11 mouse cellular contexts compared by ENCODE assay signal in genomic region chr8:70583476-70584387, GRCm38 (mm10). TPM values are rescaled to one million over a fixed set of nuclear protein-coding genes. Genes with fewer than 3 reads are reported as not detected.
DNase-seq lines count a peak whose midpoint lies in the region; ATAC-seq and TF ChIP-seq lines count a peak whose summit lies in the region.
"Had no signal": no experiment of that assay in that cellular context is flagged by ENCODE, and none has a peak within 500 bp of the region (broad histone marks: within the 10 kb centered on the region; RNA-seq: fewer than 3 reads in every experiment).

No protein-coding gene starts in this region.

- H3K36me3 ChIP-seq in heart, embryonic 12.5 days = peaks cover 83% of the 10 kb centered on the region
- H3K36me3 ChIP-seq in liver, adult 2 months (ENCODE audit: control insufficient read depth, insufficient read depth, low read length) = peaks cover 44% of the 10 kb centered on the region
- peaks cover 25% of the 10 kb centered on the region for H3K36me3 ChIP-seq in liver, embryonic 11.5 days (ENCODE audit: control insufficient read depth, insufficient read depth, low read length)

- H3K27ac ChIP-seq in heart, embryonic 12.5 days (ENCODE audit: poor library complexity, severe bottlenecking) = no peak overlapping the region
- H3K27ac ChIP-seq in liver, adult 2 months (replicated peaks; ENCODE audit: insufficient read depth, low read depth, low read length) = no peak overlapping the region
- H3K27ac ChIP-seq in liver, embryonic 11.5 days (ENCODE audit: low read depth, low read length) = no peak overlapping the region

- no peak for ATAC-seq in heart, embryonic 12.5 days (ENCODE audit: insufficient number of reproducible peaks, low FRiP score)
- ATAC-seq in liver, embryonic 11.5 days (replicated peaks; ENCODE audit: low FRiP score) = no peak
- no peak for ATAC-seq in erythroid progenitor cell, adult 5-6 weeks (replicated peaks; ENCODE audit: low FRiP score, poor library complexity, severe bottlenecking)
- ATAC-seq in megakaryocyte-erythroid progenitor cell, adult 5-6 weeks (replicated peaks; ENCODE audit: low FRiP score, low TSS enrichment, poor library complexity, severe bottlenecking) = no peak

- TF ChIP-seq CTCF in liver, adult 2 months (IDR thresholded peaks at IDR 0.05; ENCODE audit: low read depth, low read length) = no peak

- TF ChIP-seq POLR2A in liver, adult 2 months (IDR thresholded peaks at IDR 0.05; ENCODE audit: extremely low read depth, insufficient read depth, low read length) = no peak

- no peaks in the 10 kb centered on the region for H3K9me3 ChIP-seq in heart, embryonic 12.5 days (replicated peaks)
- no peaks in the 10 kb centered on the region for H3K9me3 ChIP-seq in liver, embryonic 11.5 days (ENCODE audit: control insufficient read depth, low read length)

- no peak overlapping the region for H3K9ac ChIP-seq in heart, embryonic 12.5 days
- H3K9ac ChIP-seq in liver, adult 2 months (ENCODE audit: low read depth, low read length) = no peak overlapping the region
- H3K9ac ChIP-seq in liver, embryonic 11.5 days (ENCODE audit: low read depth, low read length) = no peak overlapping the region

- intact Hi-C loops in heart, postnatal 36 days (cut with DNase I) = loop anchor here (10.0 kb wide), 1 partner anchor 199 kb away; no protein-coding TSS in a partner anchor

- H3K4me2 ChIP-seq in heart, embryonic 12.5 days = no peak overlapping the region
- no peak overlapping the region for H3K4me2 ChIP-seq in liver, embryonic 11.5 days

- 89% methylated on average over 18 of the region's 18 CpGs for WGBS in heart, embryonic 12.5 days
- 45% methylated on average over 18 of the region's 18 CpGs for WGBS in liver, adult 2 months
- 87% methylated on average over 18 of the region's 18 CpGs for WGBS in liver, embryonic 11.5 days

- peak; percentile 82 for DNase-seq in adrenal gland, postnatal 14 days
- DNase-seq in adrenal gland, adult 8-10 months = no peak
- DNase-seq in heart, postnatal 36 days = peak; percentile 59 to 63
- peak; percentile 96 for DNase-seq in liver, adult 2 months (ENCODE audit: extremely low read depth, low read depth, low spot score)
- DNase-seq in liver, embryonic 11.5 days (ENCODE audit: low spot score) = no peak
- DNase-seq: kidney, postnatal 25 days; liver had no signal

- no peak overlapping the region for H3K4me3 ChIP-seq in heart, embryonic 12.5 days
- no peak overlapping the region for H3K4me3 ChIP-seq in liver, adult 2 months (ENCODE audit: insufficient read depth, low read depth, low read length)
- H3K4me3 ChIP-seq in liver, embryonic 11.5 days (ENCODE audit: low read depth, low read length) = no peak overlapping the region
- H3K4me3 ChIP-seq: myocyte had no signal

- H3K27me3 ChIP-seq in heart, embryonic 12.5 days (replicated peaks) = no peaks in the 10 kb centered on the region
- no peaks in the 10 kb centered on the region for H3K27me3 ChIP-seq in liver, adult 2 months (ENCODE audit: control insufficient read depth, insufficient read depth, low read length)
- no peaks in the 10 kb centered on the region for H3K27me3 ChIP-seq in liver, embryonic 11.5 days (replicated peaks; ENCODE audit: control insufficient read depth, insufficient read depth, low read length)

- H3K4me1 ChIP-seq in heart, embryonic 12.5 days (replicated peaks) = peaks cover 6% of the 10 kb centered on the region
- H3K4me1 ChIP-seq in liver, adult 2 months (ENCODE audit: control insufficient read depth, insufficient read depth, low read length) = peaks cover 11% of the 10 kb centered on the region
- no peaks in the 10 kb centered on the region for H3K4me1 ChIP-seq in liver, embryonic 11.5 days (replicated peaks; ENCODE audit: control insufficient read depth, insufficient read depth, low read length)

- H3K79me2 ChIP-seq in liver, adult 2 months (ENCODE audit: control insufficient read depth, insufficient read depth, low read length) = peaks cover 9% of the 10 kb centered on the region; the same call in 1 of the 2 replicates

RNA-seq across cellular contexts. Expression of gene Isyna1, which starts 10.4 kb away (rescaled TPM):
- total RNA-seq in adrenal gland, postnatal 14 days (2021) = 77.2 and 84.7 TPM in 2 replicates
- total RNA-seq in adrenal gland, adult 8-10 months (2022) = 100 to 1,000 TPM; 124 to 207 (median 158) TPM
- total RNA-seq in heart, postnatal 36 days (2021) = 10 to 100 TPM; 22.2 to 25.8 TPM
- polyA plus RNA-seq in heart, embryonic 12.5 days (2016; fragmentation: Nextera tagmentation; extraction: Ambion mirVana) = 138 and 142 TPM in 2 replicates
- 3.2 and 6.4 TPM in 2 replicates for total RNA-seq in liver, adult 2 months (2014; rRNA removed)
- polyA plus RNA-seq in liver, adult 2 months (2012; rRNA removed) = 9.4 and 16.6 TPM in 2 replicates
- polyA plus RNA-seq in liver, embryonic 11.5 days (2014; fragmentation: Nextera tagmentation; extraction: Ambion mirVana) = 177 and 188 TPM in 2 replicates
- 5.8 and 15.9 TPM in 2 replicates for total RNA-seq in erythroid progenitor cell, adult 5-6 weeks (2015; ENCODE audit: low replicate concordance)
- total RNA-seq in erythroid progenitor cell, adult 5-6 weeks (2017; ENCODE audit: low replicate concordance) = 2.5 and 8.0 TPM in 2 replicates
- total RNA-seq in megakaryocyte-erythroid progenitor cell, adult 5-6 weeks (2014; fragmentation: Nextera tagmentation) = 74.1 and 91.0 TPM in 2 replicates
- total RNA-seq in megakaryocyte-erythroid progenitor cell, adult 5-6 weeks (2017) = 36.5 and 51.5 TPM in 2 replicates

RNA-seq across cellular contexts. Expression of gene Ssbp4, which starts 24.9 kb away (rescaled TPM):
- 84.4 and 102 TPM in 2 replicates for total RNA-seq in adrenal gland, postnatal 14 days (2021)
- total RNA-seq in adrenal gland, adult 8-10 months (2022) = 100 to 1,000 TPM in 2 of 4 experiments, 10 to 100 TPM in 2; 69.3 to 158 (median 120) TPM
- total RNA-seq in heart, postnatal 36 days (2021) = 10 to 100 TPM; 28.9 to 35.0 TPM
- 76.0 and 78.6 TPM in 2 replicates for polyA plus RNA-seq in heart, embryonic 12.5 days (2016; fragmentation: Nextera tagmentation; extraction: Ambion mirVana)
- 2.3 and 5.0 TPM in 2 replicates for total RNA-seq in liver, adult 2 months (2014; rRNA removed)
- 13.5 and 16.4 TPM in 2 replicates for polyA plus RNA-seq in liver, adult 2 months (2012; rRNA removed)
- polyA plus RNA-seq in liver, embryonic 11.5 days (2014; fragmentation: Nextera tagmentation; extraction: Ambion mirVana) = 144 and 173 TPM in 2 replicates
- total RNA-seq in erythroid progenitor cell, adult 5-6 weeks (2015; ENCODE audit: low replicate concordance) = 9.0 and 13.0 TPM in 2 replicates
- total RNA-seq in erythroid progenitor cell, adult 5-6 weeks (2017; ENCODE audit: low replicate concordance) = 18.1 and 30.6 TPM in 2 replicates
- 39.7 and 83.5 TPM in 2 replicates for total RNA-seq in megakaryocyte-erythroid progenitor cell, adult 5-6 weeks (2014; fragmentation: Nextera tagmentation)
- total RNA-seq in megakaryocyte-erythroid progenitor cell, adult 5-6 weeks (2017) = 77.5 and 98.5 TPM in 2 replicates

RNA-seq across cellular contexts. Expression of gene Lrrc25, which starts 32.2 kb away (rescaled TPM):
- 1.6 and 2.0 TPM in 2 replicates for total RNA-seq in adrenal gland, postnatal 14 days (2021)
- 1 to 10 TPM; 1.5 to 4.4 (median 3.2) TPM for total RNA-seq in adrenal gland, adult 8-10 months (2022)
- 1 to 10 TPM; 1.9 to 3.0 TPM for total RNA-seq in heart, postnatal 36 days (2021)
- 0.65 and 0.71 TPM in 2 replicates for polyA plus RNA-seq in heart, embryonic 12.5 days (2016; fragmentation: Nextera tagmentation; extraction: Ambion mirVana)
- 1.4 and 2.3 TPM in 2 replicates for total RNA-seq in liver, adult 2 months (2014; rRNA removed)
- polyA plus RNA-seq in liver, adult 2 months (2012; rRNA removed) = 2.5 and 7.0 TPM in 2 replicates
- polyA plus RNA-seq in liver, embryonic 11.5 days (2014; fragmentation: Nextera tagmentation; extraction: Ambion mirVana) = 4.5 and 5.3 TPM in 2 replicates
- 2.5 and 11.7 TPM in 2 replicates for total RNA-seq in erythroid progenitor cell, adult 5-6 weeks (2015; ENCODE audit: low replicate concordance)
- total RNA-seq in erythroid progenitor cell, adult 5-6 weeks (2017; ENCODE audit: low replicate concordance) = 2.3 and 3.5 TPM in 2 replicates
- 0.37 and 0.69 TPM in 2 replicates for total RNA-seq in megakaryocyte-erythroid progenitor cell, adult 5-6 weeks (2014; fragmentation: Nextera tagmentation)
- total RNA-seq in megakaryocyte-erythroid progenitor cell, adult 5-6 weeks (2017) = 0.15 and 0.61 TPM in 2 replicates
- polyA plus RNA-seq: myocyte had no signal

RNA-seq across cellular contexts. Expression of gene Ell, which starts 44.5 kb away (rescaled TPM):
- 22.4 and 22.9 TPM in 2 replicates for total RNA-seq in adrenal gland, postnatal 14 days (2021)
- total RNA-seq in adrenal gland, adult 8-10 months (2022) = 10 to 100 TPM; 25.2 to 38.3 (median 30.3) TPM
- 10 to 100 TPM; 12.0 to 12.1 TPM for total RNA-seq in heart, postnatal 36 days (2021)
- 13.5 and 14.7 TPM in 2 replicates for polyA plus RNA-seq in heart, embryonic 12.5 days (2016; fragmentation: Nextera tagmentation; extraction: Ambion mirVana)
- total RNA-seq in liver, adult 2 months (2014; rRNA removed) = 10.0 and 13.6 TPM in 2 replicates
- 19.6 and 25.0 TPM in 2 replicates for polyA plus RNA-seq in liver, adult 2 months (2012; rRNA removed)
- 20.3 and 20.7 TPM in 2 replicates for polyA plus RNA-seq in liver, embryonic 11.5 days (2014; fragmentation: Nextera tagmentation; extraction: Ambion mirVana)
- 10.5 and 22.3 TPM in 2 replicates for total RNA-seq in erythroid progenitor cell, adult 5-6 weeks (2015; ENCODE audit: low replicate concordance)
- total RNA-seq in erythroid progenitor cell, adult 5-6 weeks (2017; ENCODE audit: low replicate concordance) = 2.8 and 15.5 TPM in 2 replicates
- total RNA-seq in megakaryocyte-erythroid progenitor cell, adult 5-6 weeks (2014; fragmentation: Nextera tagmentation) = 14.7 and 22.0 TPM in 2 replicates
- total RNA-seq in megakaryocyte-erythroid progenitor cell, adult 5-6 weeks (2017) = 7.9 and 10.7 TPM in 2 replicates

RNA-seq across cellular contexts. Expression of gene Gdf15, which starts 48.5 kb away (rescaled TPM):
- total RNA-seq in adrenal gland, postnatal 14 days (2021) = 0.79 and 1.0 TPM in 2 replicates
- total RNA-seq in adrenal gland, adult 8-10 months (2022) = 1 to 10 TPM; 1.8 to 3.5 (median 3.0) TPM
- 1 to 10 TPM in 1 of 2 experiments, under 1 TPM in 1; 0.22 to 1.6 TPM for total RNA-seq in heart, postnatal 36 days (2021)
- 1.0 and 1.1 TPM in 2 replicates for polyA plus RNA-seq in heart, embryonic 12.5 days (2016; fragmentation: Nextera tagmentation; extraction: Ambion mirVana)
- total RNA-seq in liver, adult 2 months (2014; rRNA removed) = 5.8 and 12.6 TPM in 2 replicates
- polyA plus RNA-seq in liver, adult 2 months (2012; rRNA removed) = 23.8 and 27.7 TPM in 2 replicates
- 4.2 and 4.9 TPM in 2 replicates for polyA plus RNA-seq in liver, embryonic 11.5 days (2014; fragmentation: Nextera tagmentation; extraction: Ambion mirVana)
- not detected in 2 replicates for total RNA-seq in erythroid progenitor cell, adult 5-6 weeks (2015; ENCODE audit: low replicate concordance)
- total RNA-seq in erythroid progenitor cell, adult 5-6 weeks (2017; ENCODE audit: low replicate concordance) = not detected in 2 replicates
- not detected in 2 replicates for total RNA-seq in megakaryocyte-erythroid progenitor cell, adult 5-6 weeks (2014; fragmentation: Nextera tagmentation)
- total RNA-seq in megakaryocyte-erythroid progenitor cell, adult 5-6 weeks (2017) = not detected in 2 replicates

Comparison
In these comparisons a context has a peak if more than half of its experiments do, and no peak if none do; other contexts are left out.
1. DNase-seq: peak in adrenal gland, postnatal 14 days (single experiment), heart, postnatal 36 days (2 of 2) and liver, adult 2 months (single experiment); none in adrenal gland, adult 8-10 months (single experiment) and liver, embryonic 11.5 days (single experiment).